Mouse (Mus musculus): ENCODE measurements around the gene Wnt16.

GRCm38 (mm10) chr6:22298059-22298458, 10.0 kb downstream of the Wnt16 start:
- TF ChIP-seq CTCF (IDR thresholded peaks at IDR 0.05; ENCODE audit: low read depth) (no peak), EP300 (IDR thresholded peaks at IDR 0.05; ENCODE audit: low read depth) (no peak)

Measured in heart, postnatal 0 days (tissue).